Mouse (Mus musculus): ENCODE data around the gene Gm20388. TPM values are rescaled to one million over a fixed set of nuclear protein-coding genes. Genes with fewer than 3 reads are reported as not detected.
A peak's percentile ranks its signal among the peaks of the same experiment; 100 is the strongest.

The Gm20388 gene
- polyA plus RNA-seq, 1 experiment = 0.36 TPM

- Histone ChIP-seq H3K36me3 (ENCODE audit: control insufficient read depth) (no peaks in the 10 kb centered on the region), H3K4me3 (replicated peaks) (no peak overlapping the region), H3K4me1 (ENCODE audit: control insufficient read depth) (peaks cover 8% of the 10 kb centered on the region), H3K9me3 (ENCODE audit: control insufficient read depth, low read length) (no peaks in the 10 kb centered on the region), H3K27me3 (ENCODE audit: control insufficient read depth) (peaks cover 39% of the 10 kb centered on the region)
- TF ChIP-seq GATA1 (IDR thresholded peaks at IDR 0.05; ENCODE audit: low read length) = no peak
- no peak for TF ChIP-seq TAL1 (IDR thresholded peaks at IDR 0.05; ENCODE audit: low read length)
Measured at GRCm38 (mm10) chr8:120270449-120270848, 359.8 kb downstream of the Gm20388 start.

DNA sequence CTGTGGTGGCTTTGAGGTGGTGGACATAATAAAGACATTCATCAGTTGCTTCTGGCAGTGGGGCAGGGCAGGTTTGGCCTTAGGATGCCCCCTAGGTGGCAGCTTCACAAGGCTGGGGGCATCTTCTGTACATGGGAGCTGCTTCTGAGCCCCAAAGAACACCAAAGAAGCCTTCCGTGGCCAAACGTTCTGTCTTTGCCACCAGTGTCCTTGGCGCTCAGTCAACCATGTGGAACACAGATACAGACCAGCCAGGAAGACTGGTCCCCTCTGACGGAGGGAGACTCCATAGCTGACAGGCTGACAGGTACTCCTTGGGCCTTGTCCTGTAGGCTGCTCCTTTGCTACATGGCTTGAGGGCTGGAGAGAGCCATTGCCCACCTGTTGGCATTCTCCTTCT, 362.8 kb downstream of the Gm20388 start:
- no peaks in the 10 kb centered on the region for H3K36me3 ChIP-seq (ENCODE audit: control insufficient read depth)
- TF ChIP-seq GATA1 (IDR thresholded peaks at IDR 0.05; ENCODE audit: low read length) (no peak), TAL1 (IDR thresholded peaks at IDR 0.05; ENCODE audit: low read length) (no peak)
- no peak overlapping the region for H3K4me3 ChIP-seq (replicated peaks)
- H3K27me3 ChIP-seq (ENCODE audit: control insufficient read depth) = peaks cover 57% of the 10 kb centered on the region
- H3K9me3 ChIP-seq (ENCODE audit: control insufficient read depth, low read length) = peaks cover 7% of the 10 kb centered on the region
- peaks cover 36% of the 10 kb centered on the region for H3K4me1 ChIP-seq (ENCODE audit: control insufficient read depth)

DNA sequence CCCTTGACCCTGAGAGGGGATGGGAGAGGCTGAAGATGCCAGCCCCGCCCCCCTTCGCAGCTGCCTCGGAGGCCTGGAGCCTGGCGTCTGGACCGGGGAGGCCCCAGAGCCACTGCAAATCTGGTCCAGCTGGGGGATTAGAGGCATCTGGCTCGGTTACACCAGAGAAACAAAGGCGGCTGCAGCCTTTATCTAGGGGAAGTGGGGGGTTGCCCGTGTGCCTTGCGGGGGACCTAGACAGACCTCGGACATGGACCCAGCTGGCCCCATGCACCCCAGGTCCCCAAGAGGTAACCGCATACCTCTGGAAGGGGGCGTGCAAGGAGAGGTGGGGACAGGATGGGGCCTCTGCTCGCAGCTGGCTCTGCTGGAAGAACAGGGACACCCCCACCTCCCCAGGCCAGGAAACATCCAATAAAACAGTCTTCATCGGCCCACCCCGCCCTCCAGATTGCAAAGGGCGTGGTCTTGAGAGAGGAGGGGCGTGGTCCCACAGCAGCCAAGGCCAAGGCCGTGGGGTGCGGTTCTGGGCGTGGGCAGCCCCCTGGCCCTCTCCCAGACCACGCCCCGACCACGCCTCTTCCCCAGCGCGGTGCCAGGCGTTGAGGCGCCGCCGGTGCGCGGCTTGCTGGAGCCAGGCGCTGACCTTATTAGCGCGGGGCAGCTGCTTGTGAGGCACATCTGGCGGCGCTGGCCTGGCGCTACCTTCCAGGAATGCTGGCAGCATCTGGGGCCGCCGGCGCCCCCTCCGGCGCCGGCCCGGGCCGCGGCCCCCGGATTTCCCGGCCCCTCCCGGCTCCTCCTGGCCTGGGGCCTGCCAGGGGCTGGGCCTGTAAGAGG, 365.6 kb downstream of the Gm20388 start:
- peaks cover 65% of the 10 kb centered on the region for H3K27me3 ChIP-seq (ENCODE audit: control insufficient read depth)
- H3K4me3 ChIP-seq (replicated peaks) = peak overlapping the region; percentile 47
- peaks cover 41% of the 10 kb centered on the region for H3K4me1 ChIP-seq (ENCODE audit: control insufficient read depth)
- H3K36me3 ChIP-seq (ENCODE audit: control insufficient read depth) = no peaks in the 10 kb centered on the region
- TF ChIP-seq GATA1 (IDR thresholded peaks at IDR 0.05; ENCODE audit: low read length) (no peak), TAL1 (IDR thresholded peaks at IDR 0.05; ENCODE audit: low read length) (no peak)
- peaks cover 7% of the 10 kb centered on the region for H3K9me3 ChIP-seq (ENCODE audit: control insufficient read depth, low read length)

- Histone ChIP-seq H3K9me3 (ENCODE audit: control insufficient read depth, low read length) (peaks cover 7% of the 10 kb centered on the region), H3K4me3 (replicated peaks) (peak overlapping the region; percentile 47), H3K27me3 (ENCODE audit: control insufficient read depth) (peaks cover 66% of the 10 kb centered on the region), H3K4me1 (ENCODE audit: control insufficient read depth) (peaks cover 45% of the 10 kb centered on the region), H3K36me3 (ENCODE audit: control insufficient read depth) (no peaks in the 10 kb centered on the region)
- TF ChIP-seq TAL1 (IDR thresholded peaks at IDR 0.05; ENCODE audit: low read length) (no peak), GATA1 (IDR thresholded peaks at IDR 0.05; ENCODE audit: low read length) (no peak)
Measured at GRCm38 (mm10) chr8:120276891-120277426, 366.3 kb downstream of the Gm20388 start.

GRCm38 (mm10) chr8:120278009-120278408, 367.4 kb downstream of the Gm20388 start:
- TF ChIP-seq GATA1 (IDR thresholded peaks at IDR 0.05; ENCODE audit: low read length) (no peak), TAL1 (IDR thresholded peaks at IDR 0.05; ENCODE audit: low read length) (no peak)
- H3K36me3 ChIP-seq (ENCODE audit: control insufficient read depth) = no peaks in the 10 kb centered on the region
- peaks cover 7% of the 10 kb centered on the region for H3K9me3 ChIP-seq (ENCODE audit: control insufficient read depth, low read length)
- H3K4me3 ChIP-seq (replicated peaks) = no peak overlapping the region
- peaks cover 48% of the 10 kb centered on the region for H3K4me1 ChIP-seq (ENCODE audit: control insufficient read depth)
- H3K27me3 ChIP-seq (ENCODE audit: control insufficient read depth) = peaks cover 64% of the 10 kb centered on the region

DNA sequence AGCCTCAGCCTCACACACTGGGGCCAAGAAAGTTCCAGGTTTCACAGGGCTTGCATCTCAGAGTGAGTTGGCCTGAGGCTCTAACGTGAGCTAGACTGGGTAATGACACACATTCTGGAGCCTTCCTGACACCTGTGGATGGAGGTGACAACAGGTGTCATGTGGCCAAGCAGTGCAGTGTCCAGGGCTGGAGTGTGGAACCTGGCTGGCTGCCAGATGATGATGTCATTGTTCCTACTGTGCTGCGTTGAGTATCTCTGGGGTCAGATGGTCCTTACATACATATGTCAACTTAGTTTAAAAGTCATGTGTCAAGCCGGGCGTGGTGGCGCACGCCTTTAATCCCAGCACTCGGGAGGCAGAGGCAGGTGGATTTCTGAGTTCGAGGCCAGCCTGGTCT, 368.8 kb downstream of the Gm20388 start:
- Histone ChIP-seq H3K36me3 (ENCODE audit: control insufficient read depth) (no peaks in the 10 kb centered on the region), H3K4me1 (ENCODE audit: control insufficient read depth) (peaks cover 51% of the 10 kb centered on the region), H3K27me3 (ENCODE audit: control insufficient read depth) (peaks cover 59% of the 10 kb centered on the region), H3K9me3 (ENCODE audit: control insufficient read depth, low read length) (peaks cover 7% of the 10 kb centered on the region), H3K4me3 (replicated peaks) (no peak overlapping the region)
- TF ChIP-seq GATA1 (IDR thresholded peaks at IDR 0.05; ENCODE audit: low read length) (no peak), TAL1 (IDR thresholded peaks at IDR 0.05; ENCODE audit: low read length) (no peak)

GRCm38 (mm10) chr8:120281487-120281886, 370.8 kb downstream of the Gm20388 start:
- peaks cover 3% of the 10 kb centered on the region for H3K9me3 ChIP-seq (ENCODE audit: control insufficient read depth, low read length)
- H3K4me1 ChIP-seq (ENCODE audit: control insufficient read depth) = peaks cover 52% of the 10 kb centered on the region
- no peak for TF ChIP-seq TAL1 (IDR thresholded peaks at IDR 0.05; ENCODE audit: low read length)
- TF ChIP-seq GATA1 (IDR thresholded peaks at IDR 0.05; ENCODE audit: low read length) = no peak
- peaks cover 41% of the 10 kb centered on the region for H3K27me3 ChIP-seq (ENCODE audit: control insufficient read depth)
- no peaks in the 10 kb centered on the region for H3K36me3 ChIP-seq (ENCODE audit: control insufficient read depth)
- no peak overlapping the region for H3K4me3 ChIP-seq (replicated peaks)

GRCm38 (mm10) chr8:120282465-120282864, 371.8 kb downstream of the Gm20388 start:
- Histone ChIP-seq H3K4me1 (ENCODE audit: control insufficient read depth) (peaks cover 43% of the 10 kb centered on the region), H3K9me3 (ENCODE audit: control insufficient read depth, low read length) (no peaks in the 10 kb centered on the region), H3K27me3 (ENCODE audit: control insufficient read depth) (peaks cover 31% of the 10 kb centered on the region), H3K36me3 (ENCODE audit: control insufficient read depth) (peaks cover 4% of the 10 kb centered on the region), H3K4me3 (replicated peaks) (no peak overlapping the region)
- TF ChIP-seq TAL1 (IDR thresholded peaks at IDR 0.05; ENCODE audit: low read length) = no peak
- TF ChIP-seq GATA1 (IDR thresholded peaks at IDR 0.05; ENCODE audit: low read length) = no peak

DNA sequence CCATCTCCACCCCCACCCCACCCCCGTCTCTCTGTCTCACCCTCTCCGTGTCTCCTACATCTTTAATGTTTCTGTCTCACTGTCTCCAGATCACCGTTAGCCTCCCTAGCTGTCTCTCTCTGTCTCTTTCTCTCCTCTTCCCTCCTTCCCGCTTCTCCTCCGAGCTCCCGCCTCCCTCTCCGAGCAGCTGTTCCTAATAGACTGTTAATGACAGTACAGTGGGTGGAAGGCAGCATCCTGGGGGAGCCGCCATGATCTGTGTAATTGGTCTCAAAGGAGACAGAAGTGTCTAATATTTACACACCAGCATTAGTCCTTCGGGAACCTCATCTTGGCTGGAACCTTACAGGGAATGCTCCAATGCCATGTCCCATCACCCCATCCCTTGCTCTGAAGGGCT, 373.6 kb downstream of the Gm20388 start:
- H3K9me3 ChIP-seq (ENCODE audit: control insufficient read depth, low read length) = no peaks in the 10 kb centered on the region
- H3K4me3 ChIP-seq (replicated peaks) = no peak overlapping the region
- peaks cover 53% of the 10 kb centered on the region for H3K4me1 ChIP-seq (ENCODE audit: control insufficient read depth)
- H3K27me3 ChIP-seq (ENCODE audit: control insufficient read depth) = peaks cover 17% of the 10 kb centered on the region
- peaks cover 22% of the 10 kb centered on the region for H3K36me3 ChIP-seq (ENCODE audit: control insufficient read depth)
- no peak for TF ChIP-seq GATA1 (IDR thresholded peaks at IDR 0.05; ENCODE audit: low read length)
- TF ChIP-seq TAL1 (IDR thresholded peaks at IDR 0.05; ENCODE audit: low read length) = no peak

All from erythroblast, embryonic 14.5 days (primary cell).